Mouse (Mus musculus): ENCODE data around the gene Ift122. TPM values are rescaled to one million over a fixed set of nuclear protein-coding genes. Genes with fewer than 3 reads are reported as not detected.

Gene Ift122
- polyA plus RNA-seq (2014; fragmentation: Nextera tagmentation; extraction: Ambion mirVana) = 25.1 and 27.2 TPM in 2 replicates

DNA sequence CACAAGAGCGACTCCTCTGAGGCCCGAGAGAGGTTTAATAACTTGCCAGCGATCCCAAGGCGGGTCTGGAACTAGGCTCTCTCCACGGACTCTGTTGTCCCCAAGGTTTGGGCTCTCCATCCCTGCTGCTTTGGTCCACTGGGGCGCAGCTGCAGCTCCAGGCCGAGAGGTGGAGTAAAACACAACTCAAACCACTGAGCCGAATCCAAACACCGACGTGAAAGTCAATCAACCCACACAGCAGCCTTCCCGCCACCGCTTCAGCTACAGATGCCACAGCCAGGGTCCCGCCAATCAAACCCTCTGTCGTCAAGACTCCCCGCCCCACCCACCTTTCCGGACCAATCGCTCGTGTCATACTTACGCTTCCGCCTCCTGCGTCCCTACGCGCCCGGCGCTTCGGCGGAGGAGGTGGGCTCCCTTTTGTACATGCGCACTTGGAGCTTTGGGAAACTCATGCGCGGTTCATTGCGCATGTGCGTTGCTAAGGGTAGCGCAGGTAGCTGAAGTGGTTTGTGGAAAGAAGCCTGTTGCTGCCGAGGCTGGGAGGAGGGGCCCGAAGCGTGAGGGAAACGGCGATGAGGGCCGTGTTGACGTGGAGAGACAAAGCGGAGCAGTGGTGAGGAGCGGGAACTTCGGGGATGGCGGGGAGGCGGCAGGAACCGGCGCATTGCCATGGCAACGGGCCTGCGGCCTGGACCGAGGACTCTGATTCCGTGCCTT lies at the start of gene Ift122, which contains the start of gene Mbd4:
Gene Ift122 (plus strand): TSS at position 380 of the 723 bp plus-strand sequence.
Gene Mbd4 (minus strand): TSS at position 281 of the 723 bp plus-strand sequence.
- Histone ChIP-seq H3K27ac (replicated peaks; ENCODE audit: low read depth, low read length) (peak within 1 kb of the TSS; percentile 72), H3K4me1 (ENCODE audit: control insufficient read depth, insufficient read depth, low read length) (no peaks in the 10 kb centered on the region), H3K4me2 (ENCODE audit: low read depth, low read length) (peak within 1 kb of the TSS; percentile 62), H3K9me3 (replicated peaks; ENCODE audit: control insufficient read depth, low read length) (no peaks in the 10 kb centered on the region), H3K27me3 (ENCODE audit: control insufficient read depth, insufficient read depth, low read length) (no peaks in the 10 kb centered on the region), H3K4me3 (ENCODE audit: low read depth, low read length) (peak within 1 kb of the TSS; percentile 61), H3K9ac (replicated peaks; ENCODE audit: low read length) (peak within 1 kb of the TSS; percentile 77), H3K36me3 (replicated peaks; ENCODE audit: control insufficient read depth, insufficient read depth, low read depth, low read length) (peaks cover 2% of the 10 kb centered on the region; the same call in 1 of the 2 replicates)
- ATAC-seq (replicated peaks; ENCODE audit: insufficient number of reproducible peaks, low FRiP score, low TSS enrichment, low read depth) = peak; percentile 96
- DNase-seq (ENCODE audit: low spot score) = peak; percentile 100
- WGBS = under 1% methylated on average over 51 of the region's 51 CpGs

- Histone ChIP-seq H3K4me3 (ENCODE audit: low read depth, low read length) (no peak overlapping the region), H3K36me3 (replicated peaks; ENCODE audit: control insufficient read depth, insufficient read depth, low read depth, low read length) (peaks cover 32% of the 10 kb centered on the region), H3K27ac (replicated peaks; ENCODE audit: low read depth, low read length) (no peak overlapping the region), H3K9me3 (replicated peaks; ENCODE audit: control insufficient read depth, low read length) (no peaks in the 10 kb centered on the region), H3K9ac (replicated peaks; ENCODE audit: low read length) (no peak overlapping the region), H3K4me2 (ENCODE audit: low read depth, low read length) (no peak overlapping the region), H3K4me1 (ENCODE audit: control insufficient read depth, insufficient read depth, low read length) (no peaks in the 10 kb centered on the region; the same call in 1 of the 2 replicates), H3K27me3 (ENCODE audit: control insufficient read depth, insufficient read depth, low read length) (no peaks in the 10 kb centered on the region)
- WGBS = 47% methylated on average over 16 of the region's 16 CpGs
- ATAC-seq (replicated peaks; ENCODE audit: insufficient number of reproducible peaks, low FRiP score, low TSS enrichment, low read depth) (peak; percentile 41), DNase-seq (ENCODE audit: low spot score) (peak; percentile 77)
Measured at GRCm38 (mm10) chr6:115803541-115804382, 49.5 kb upstream of the Ift122 start.

- Histone ChIP-seq H3K4me1 (ENCODE audit: control insufficient read depth, insufficient read depth, low read length) (no peaks in the 10 kb centered on the region; the same call in 1 of the 2 replicates), H3K4me3 (ENCODE audit: low read depth, low read length) (no peak overlapping the region), H3K27ac (replicated peaks; ENCODE audit: low read depth, low read length) (no peak overlapping the region), H3K9ac (replicated peaks; ENCODE audit: low read length) (no peak overlapping the region), H3K4me2 (ENCODE audit: low read depth, low read length) (no peak overlapping the region), H3K36me3 (replicated peaks; ENCODE audit: control insufficient read depth, insufficient read depth, low read depth, low read length) (peaks cover 29% of the 10 kb centered on the region), H3K9me3 (replicated peaks; ENCODE audit: control insufficient read depth, low read length) (no peaks in the 10 kb centered on the region), H3K27me3 (ENCODE audit: control insufficient read depth, insufficient read depth, low read length) (no peaks in the 10 kb centered on the region)
- 68% methylated on average over 10 of the region's 10 CpGs for whole genome bisulfite sequencing
- peak; percentile 25 for DNase-seq (ENCODE audit: low spot score)
- ATAC-seq (replicated peaks; ENCODE audit: insufficient number of reproducible peaks, low FRiP score, low TSS enrichment, low read depth) = no peak
Measured at GRCm38 (mm10) chr6:115804432-115805192, 48.7 kb upstream of the Ift122 start.

- no peak for ATAC-seq (replicated peaks; ENCODE audit: insufficient number of reproducible peaks, low FRiP score, low TSS enrichment, low read depth)
- peak overlapping the region; percentile 88 for H3K27ac ChIP-seq (replicated peaks; ENCODE audit: low read depth, low read length)
- H3K27me3 ChIP-seq (ENCODE audit: control insufficient read depth, insufficient read depth, low read length) = no peaks in the 10 kb centered on the region
- peak overlapping the region; percentile 100 for H3K9ac ChIP-seq (replicated peaks; ENCODE audit: low read length)
- no peaks in the 10 kb centered on the region; the same call in 1 of the 2 replicates for H3K4me1 ChIP-seq (ENCODE audit: control insufficient read depth, insufficient read depth, low read length)
- peak; percentile 20 for DNase-seq (ENCODE audit: low spot score)
- WGBS = 3% methylated on average over 15 of the region's 15 CpGs
- H3K36me3 ChIP-seq (replicated peaks; ENCODE audit: control insufficient read depth, insufficient read depth, low read depth, low read length) = peaks cover 17% of the 10 kb centered on the region
- H3K9me3 ChIP-seq (replicated peaks; ENCODE audit: control insufficient read depth, low read length) = no peaks in the 10 kb centered on the region
- peak overlapping the region; percentile 100 for H3K4me3 ChIP-seq (ENCODE audit: low read depth, low read length)
- peak overlapping the region; percentile 80 for H3K4me2 ChIP-seq (ENCODE audit: low read depth, low read length)
Measured at GRCm38 (mm10) chr6:115807464-115808195, 45.6 kb upstream of the Ift122 start.

DNA sequence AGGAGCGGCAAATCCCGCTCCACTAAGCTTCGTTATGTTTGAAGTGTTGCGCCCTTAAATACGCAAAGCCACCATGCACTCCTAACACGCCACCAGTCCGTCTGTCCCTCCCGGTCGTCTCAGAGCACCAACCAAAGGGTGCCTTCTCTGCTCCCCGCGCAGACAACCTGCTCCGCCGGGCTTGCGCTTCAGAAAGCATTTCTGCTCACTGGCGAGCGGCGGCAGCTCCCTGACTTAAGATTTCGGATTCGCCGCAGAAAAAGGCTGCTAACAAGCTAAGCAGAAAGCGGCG lies 45.1 kb upstream of the Ift122 start:
- peak overlapping the region; percentile 80 for H3K4me2 ChIP-seq (ENCODE audit: low read depth, low read length)
- H3K4me1 ChIP-seq (ENCODE audit: control insufficient read depth, insufficient read depth, low read length) = no peaks in the 10 kb centered on the region; the same call in 1 of the 2 replicates
- WGBS = under 1% methylated on average over 22 of the region's 22 CpGs
- H3K4me3 ChIP-seq (ENCODE audit: low read depth, low read length) = peak overlapping the region; percentile 100
- H3K27me3 ChIP-seq (ENCODE audit: control insufficient read depth, insufficient read depth, low read length) = no peaks in the 10 kb centered on the region
- H3K27ac ChIP-seq (replicated peaks; ENCODE audit: low read depth, low read length) = peak overlapping the region; percentile 88
- ATAC-seq (replicated peaks; ENCODE audit: insufficient number of reproducible peaks, low FRiP score, low TSS enrichment, low read depth) (no peak), DNase-seq (ENCODE audit: low spot score) (peak; percentile 30)
- H3K9me3 ChIP-seq (replicated peaks; ENCODE audit: control insufficient read depth, low read length) = no peaks in the 10 kb centered on the region
- H3K9ac ChIP-seq (replicated peaks; ENCODE audit: low read length) = peak overlapping the region; percentile 100
- peaks cover 17% of the 10 kb centered on the region for H3K36me3 ChIP-seq (replicated peaks; ENCODE audit: control insufficient read depth, insufficient read depth, low read depth, low read length)

DNA sequence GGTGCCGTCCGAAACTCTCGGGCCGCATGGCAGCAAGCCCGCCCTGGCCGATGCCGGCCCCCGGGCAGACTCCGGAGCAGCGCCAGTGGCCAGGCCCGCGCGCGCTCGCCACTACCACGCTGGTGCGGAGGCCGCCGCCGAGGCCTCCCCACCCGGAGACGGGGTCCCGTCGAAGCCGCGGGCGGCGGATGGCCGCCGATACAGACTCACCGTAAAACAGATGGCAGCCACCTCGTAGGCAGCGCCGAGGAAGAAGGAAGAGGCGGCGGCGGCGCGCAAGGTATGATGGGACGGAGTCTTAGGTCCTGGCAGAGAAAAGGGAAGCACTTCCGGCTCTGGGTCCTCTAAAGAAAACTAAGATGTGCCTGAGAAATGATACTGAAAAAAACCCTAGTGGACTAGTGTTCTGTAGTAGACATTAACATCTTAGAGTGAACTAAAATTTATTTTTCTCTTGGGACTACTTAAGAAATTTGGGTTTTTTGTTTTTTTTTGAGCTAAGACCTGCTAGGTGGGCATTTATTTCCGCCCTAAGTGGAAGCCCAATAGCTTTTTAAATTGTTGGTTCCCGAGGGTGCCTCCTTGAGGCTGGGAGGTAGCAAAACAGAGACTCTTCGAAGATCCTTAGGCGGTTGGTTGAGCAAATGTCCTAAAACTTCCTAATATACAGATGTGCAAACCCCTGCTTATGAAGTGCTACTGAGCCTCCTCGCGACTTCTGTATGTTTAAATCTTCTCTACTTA lies 44.6 kb upstream of the Ift122 start, which contains the start of gene Rpl32:
Gene Rpl32 (minus strand): TSS at position 260 of the 744 bp plus-strand sequence.
- H3K4me2 ChIP-seq (ENCODE audit: low read depth, low read length) = peak within 1 kb of the TSS; percentile 80
- peak within 1 kb of the TSS; percentile 100 for H3K4me3 ChIP-seq (ENCODE audit: low read depth, low read length)
- DNase-seq (ENCODE audit: low spot score) (peak; percentile 93), ATAC-seq (replicated peaks; ENCODE audit: insufficient number of reproducible peaks, low FRiP score, low TSS enrichment, low read depth) (peak; percentile 72)
- H3K9me3 ChIP-seq (replicated peaks; ENCODE audit: control insufficient read depth, low read length) = no peaks in the 10 kb centered on the region
- H3K4me1 ChIP-seq (ENCODE audit: control insufficient read depth, insufficient read depth, low read length) = no peaks in the 10 kb centered on the region; the same call in 1 of the 2 replicates
- WGBS = under 1% methylated on average over 47 of the region's 47 CpGs
- H3K27me3 ChIP-seq (ENCODE audit: control insufficient read depth, insufficient read depth, low read length) = no peaks in the 10 kb centered on the region
- H3K9ac ChIP-seq (replicated peaks; ENCODE audit: low read length) = peak within 1 kb of the TSS; percentile 100
- peak within 1 kb of the TSS; percentile 88 for H3K27ac ChIP-seq (replicated peaks; ENCODE audit: low read depth, low read length)
- H3K36me3 ChIP-seq (replicated peaks; ENCODE audit: control insufficient read depth, insufficient read depth, low read depth, low read length) = peaks cover 15% of the 10 kb centered on the region

DNA sequence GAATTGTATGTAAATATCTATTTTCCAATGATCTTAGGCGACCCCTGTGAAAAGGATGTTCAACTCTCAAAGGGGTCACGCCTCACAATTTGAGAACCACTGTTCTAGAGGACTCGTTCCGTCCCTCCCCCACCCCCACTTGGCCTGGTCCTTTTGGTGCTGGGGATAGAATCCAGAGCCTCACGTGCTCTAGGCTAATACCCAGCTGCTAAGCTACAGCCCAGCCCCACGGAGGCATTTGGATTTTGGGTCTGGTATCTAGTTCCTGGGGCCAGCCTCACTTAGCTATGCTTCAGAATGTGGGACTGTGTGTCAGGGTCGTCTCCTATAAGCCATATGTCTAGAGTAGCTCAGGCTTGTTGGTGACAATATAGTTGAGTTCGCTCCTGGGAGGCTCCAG lies 41.7 kb upstream of the Ift122 start:
- peaks cover 6% of the 10 kb centered on the region for H3K36me3 ChIP-seq (replicated peaks; ENCODE audit: control insufficient read depth, insufficient read depth, low read depth, low read length)
- ATAC-seq (replicated peaks; ENCODE audit: insufficient number of reproducible peaks, low FRiP score, low TSS enrichment, low read depth) (no peak), DNase-seq (ENCODE audit: low spot score) (no peak)
- 78% methylated on average over 8 of the region's 8 CpGs for WGBS
- no peaks in the 10 kb centered on the region for H3K9me3 ChIP-seq (replicated peaks; ENCODE audit: control insufficient read depth, low read length)
- H3K9ac ChIP-seq (replicated peaks; ENCODE audit: low read length) = no peak overlapping the region
- H3K4me3 ChIP-seq (ENCODE audit: low read depth, low read length) = no peak overlapping the region
- no peaks in the 10 kb centered on the region for H3K4me1 ChIP-seq (ENCODE audit: control insufficient read depth, insufficient read depth, low read length)
- no peaks in the 10 kb centered on the region for H3K27me3 ChIP-seq (ENCODE audit: control insufficient read depth, insufficient read depth, low read length)
- H3K4me2 ChIP-seq (ENCODE audit: low read depth, low read length) = no peak overlapping the region
- H3K27ac ChIP-seq (replicated peaks; ENCODE audit: low read depth, low read length) = no peak overlapping the region
